Comparison of ENCODE assay signal across 8 mouse cellular contexts in genomic region chr8:110920032-110920772, GRCm38 (mm10). TPM values are rescaled to one million over a fixed set of nuclear protein-coding genes. Genes with fewer than 3 reads are reported as not detected.
A peak's percentile ranks its signal among the peaks of the same experiment; 100 is the strongest.
DNase-seq lines count a peak whose midpoint lies in the region; ATAC-seq and TF ChIP-seq lines count a peak whose summit lies in the region.

No protein-coding gene starts in this region.

- no peak for TF ChIP-seq CTCF in E14TG2a.4 (conservative IDR thresholded peaks at IDR 0.05; ENCODE audit: low read length)
- no peak for TF ChIP-seq CTCF in liver, embryonic 14.5 days (IDR thresholded peaks at IDR 0.05; ENCODE audit: low read depth)
- TF ChIP-seq CTCF in stomach, postnatal 0 days (IDR thresholded peaks at IDR 0.05; ENCODE audit: low read depth) = 0 out of 2 replicates have a peak, but pooled peaks have one; percentile 2

- 1% methylated on average over 27 of the region's 37 CpGs for WGBS in kidney, embryonic 14.5 days
- 1% methylated on average over 35 of the region's 37 CpGs for WGBS in heart, embryonic 16.5 days
- 3% methylated on average over 34 of the region's 37 CpGs for WGBS in liver, embryonic 14.5 days (ENCODE audit: insufficient replicate concordance)
- 4% methylated on average over 19 of the region's 37 CpGs for WGBS in stomach, postnatal 0 days

- H3K4me3 ChIP-seq in kidney, embryonic 14.5 days (ENCODE audit: low read length) = peak overlapping the region; percentile 83
- peak overlapping the region; percentile 82 for H3K4me3 ChIP-seq in E14TG2a.4 (replicated peaks; ENCODE audit: low read length)
- H3K4me3 ChIP-seq in heart, embryonic 16.5 days (ENCODE audit: low read length) = peak overlapping the region; percentile 89
- H3K4me3 ChIP-seq in liver, embryonic 14.5 days (ENCODE audit: insufficient read depth in 1 of 2, low read depth in 2 of 2, low read length in 2 of 2) = peak overlapping the region; percentile 79 to 92
- peak overlapping the region; percentile 69 for H3K4me3 ChIP-seq in stomach, postnatal 0 days (ENCODE audit: low read depth, low read length)

- H3K4me2 ChIP-seq in kidney, embryonic 14.5 days (replicated peaks; ENCODE audit: low read depth, low read length) = peak overlapping the region; percentile 71
- H3K4me2 ChIP-seq in heart, embryonic 16.5 days (ENCODE audit: low read depth, low read length) = peak overlapping the region; percentile 90
- H3K4me2 ChIP-seq in liver, embryonic 14.5 days (ENCODE audit: low read depth) = peak overlapping the region; percentile 90
- peak overlapping the region; percentile 67 for H3K4me2 ChIP-seq in stomach, postnatal 0 days (replicated peaks; ENCODE audit: low read depth)

- no peak for DNase-seq in kidney, postnatal 14 days
- DNase-seq in adipocyte (ENCODE audit: low spot score) = peak; percentile 76
- DNase-seq in liver, embryonic 14.5 days (ENCODE audit: low read depth in 3 of 3, low spot score in 3 of 3) = no peak
- DNase-seq in stomach, postnatal 0 days (ENCODE audit: low spot score) = no peak
- no peak for DNase-seq in spleen, adult 18-20 months

- H3K9ac ChIP-seq in kidney, embryonic 14.5 days (ENCODE audit: low read depth, low read length) = peak overlapping the region; percentile 89
- H3K9ac ChIP-seq in heart, embryonic 16.5 days (ENCODE audit: low read length) = peak overlapping the region; percentile 95
- peak overlapping the region; percentile 95 for H3K9ac ChIP-seq in liver, embryonic 14.5 days (replicated peaks)
- H3K9ac ChIP-seq in stomach, postnatal 0 days (ENCODE audit: low read length) = peak overlapping the region; percentile 74

- no peak for TF ChIP-seq EP300 in liver, embryonic 14.5 days (IDR thresholded peaks at IDR 0.05; ENCODE audit: low read depth)
- TF ChIP-seq EP300 in stomach, postnatal 0 days (optimal IDR thresholded peaks at IDR 0.05) = no peak

- peak overlapping the region; percentile 43 for H3K27ac ChIP-seq in kidney, embryonic 14.5 days (ENCODE audit: low read depth, low read length)
- H3K27ac ChIP-seq in heart, embryonic 16.5 days (ENCODE audit: low read length) = peak overlapping the region; percentile 83
- H3K27ac ChIP-seq in liver, embryonic 14.5 days = peak overlapping the region; percentile 97
- peak overlapping the region; percentile 67 for H3K27ac ChIP-seq in stomach, postnatal 0 days (replicated peaks)

- peak; percentile 22 for ATAC-seq in kidney, embryonic 14.5 days (ENCODE audit: low FRiP score, low TSS enrichment)
- peak; percentile 1; the same call in 1 of the 2 replicates for ATAC-seq in heart, embryonic 16.5 days (replicated peaks; ENCODE audit: extremely low read depth, insufficient read depth, low FRiP score)
- ATAC-seq in liver, embryonic 14.5 days (ENCODE audit: insufficient read depth) = peak; percentile 5
- peak; percentile 65; the same call in 1 of the 2 replicates for ATAC-seq in stomach, postnatal 0 days (ENCODE audit: low FRiP score, low TSS enrichment)

- H3K27me3 ChIP-seq in kidney, embryonic 14.5 days (ENCODE audit: control insufficient read depth, insufficient read depth, low read length) = no peaks in the 10 kb centered on the region
- no peaks in the 10 kb centered on the region for H3K27me3 ChIP-seq in E14TG2a.4 (ENCODE audit: insufficient read depth, low read length)
- H3K27me3 ChIP-seq in heart, embryonic 16.5 days (ENCODE audit: control insufficient read depth, insufficient read depth, low read length) = no peaks in the 10 kb centered on the region
- H3K27me3 ChIP-seq in liver, embryonic 14.5 days (ENCODE audit: control insufficient read depth, insufficient read depth, low read length) = no peaks in the 10 kb centered on the region
- H3K27me3 ChIP-seq in stomach, postnatal 0 days (ENCODE audit: control insufficient read depth, insufficient read depth, low read length) = no peaks in the 10 kb centered on the region

- peaks cover 18% of the 10 kb centered on the region for H3K4me1 ChIP-seq in kidney, embryonic 14.5 days (ENCODE audit: control insufficient read depth, insufficient read depth, low read length)
- peaks cover 64% of the 10 kb centered on the region for H3K4me1 ChIP-seq in E14TG2a.4 (replicated peaks; ENCODE audit: low read depth, low read length)
- H3K4me1 ChIP-seq in heart, embryonic 16.5 days (ENCODE audit: control insufficient read depth, insufficient read depth, low read length) = peaks cover 21% of the 10 kb centered on the region
- H3K4me1 ChIP-seq in liver, embryonic 14.5 days (replicated peaks; ENCODE audit: control insufficient read depth in 2 of 2, insufficient read depth in 2 of 2, low read length in 1 of 2) = peaks cover 30 to 44% of the 10 kb centered on the region in 2 experiments
- H3K4me1 ChIP-seq in stomach, postnatal 0 days (replicated peaks; ENCODE audit: control insufficient read depth, insufficient read depth) = peaks cover 3% of the 10 kb centered on the region; the same call in 1 of the 2 replicates

- H3K36me3 ChIP-seq in kidney, embryonic 14.5 days (ENCODE audit: control insufficient read depth, insufficient read depth, low read length) = no peaks in the 10 kb centered on the region
- no peaks in the 10 kb centered on the region for H3K36me3 ChIP-seq in E14TG2a.4 (ENCODE audit: insufficient read depth, low read length)
- no peaks in the 10 kb centered on the region for H3K36me3 ChIP-seq in heart, embryonic 16.5 days (ENCODE audit: control insufficient read depth, insufficient read depth)
- H3K36me3 ChIP-seq in liver, embryonic 14.5 days (replicated peaks; ENCODE audit: control insufficient read depth, insufficient read depth, low read depth) = peaks cover 5% of the 10 kb centered on the region
- H3K36me3 ChIP-seq in stomach, postnatal 0 days (ENCODE audit: control insufficient read depth, insufficient read depth, low read length) = no peaks in the 10 kb centered on the region

- H3K9me3 ChIP-seq in kidney, embryonic 14.5 days (ENCODE audit: control insufficient read depth, low read length) = no peaks in the 10 kb centered on the region
- H3K9me3 ChIP-seq in E14TG2a.4 (ENCODE audit: low read length) = no peaks in the 10 kb centered on the region
- H3K9me3 ChIP-seq in heart, embryonic 16.5 days (replicated peaks; ENCODE audit: control insufficient read depth, low read length) = no peaks in the 10 kb centered on the region
- no peaks in the 10 kb centered on the region for H3K9me3 ChIP-seq in liver, embryonic 14.5 days (ENCODE audit: control insufficient read depth, low read length)
- no peaks in the 10 kb centered on the region for H3K9me3 ChIP-seq in stomach, postnatal 0 days (ENCODE audit: control insufficient read depth, low read length)

RNA-seq across cellular contexts. Expression of gene St3gal2, which starts 0.5 kb away (rescaled TPM):
- polyA plus RNA-seq in kidney, embryonic 14.5 days (2014; fragmentation: Nextera tagmentation; extraction: Ambion mirVana) = 12.1 and 14.3 TPM in 2 replicates
- 14.5 and 15.4 TPM in 2 replicates for polyA plus RNA-seq in heart, embryonic 16.5 days (2015; fragmentation: Nextera tagmentation; extraction: Ambion mirVana)
- 10.6 and 11.7 TPM in 2 replicates for polyA plus RNA-seq in liver, embryonic 14.5 days (2012; rRNA removed)
- 9.6 and 11.8 TPM in 2 replicates for polyA plus RNA-seq in liver, embryonic 14.5 days (2014; fragmentation: Nextera tagmentation; extraction: Ambion mirVana)
- polyA plus RNA-seq in stomach, postnatal 0 days (2015; fragmentation: Nextera tagmentation; extraction: Ambion mirVana) = 7.1 and 7.3 TPM in 2 replicates

RNA-seq across cellular contexts. Expression of gene Fuk, which starts 17.9 kb away (rescaled TPM):
- polyA plus RNA-seq in kidney, embryonic 14.5 days (2014; fragmentation: Nextera tagmentation; extraction: Ambion mirVana) = 7.1 and 10.4 TPM in 2 replicates
- polyA plus RNA-seq in heart, embryonic 16.5 days (2015; fragmentation: Nextera tagmentation; extraction: Ambion mirVana) = 5.7 and 7.2 TPM in 2 replicates
- 2.5 and 2.8 TPM in 2 replicates for polyA plus RNA-seq in liver, embryonic 14.5 days (2012; rRNA removed)
- 1.3 and 1.5 TPM in 2 replicates for polyA plus RNA-seq in liver, embryonic 14.5 days (2014; fragmentation: Nextera tagmentation; extraction: Ambion mirVana)
- polyA plus RNA-seq in stomach, postnatal 0 days (2015; fragmentation: Nextera tagmentation; extraction: Ambion mirVana) = 6.0 and 6.5 TPM in 2 replicates

Comparison
In these comparisons a context has a peak if more than half of its experiments do, and no peak if none do; other contexts are left out.
1. ATAC-seq: peak in every context shown above with its lines; median percentile 65 in stomach, postnatal 0 days; 22 in kidney, embryonic 14.5 days; 5 in liver, embryonic 14.5 days; 1 in heart, embryonic 16.5 days.
2. H3K27ac ChIP-seq: peak in every context shown above with its lines; median percentile 97 in liver, embryonic 14.5 days; 83 in heart, embryonic 16.5 days; 67 in stomach, postnatal 0 days; 43 in kidney, embryonic 14.5 days.